Comparison of ENCODE assay signal across 26 mouse cellular contexts in the genomic region with DNA sequence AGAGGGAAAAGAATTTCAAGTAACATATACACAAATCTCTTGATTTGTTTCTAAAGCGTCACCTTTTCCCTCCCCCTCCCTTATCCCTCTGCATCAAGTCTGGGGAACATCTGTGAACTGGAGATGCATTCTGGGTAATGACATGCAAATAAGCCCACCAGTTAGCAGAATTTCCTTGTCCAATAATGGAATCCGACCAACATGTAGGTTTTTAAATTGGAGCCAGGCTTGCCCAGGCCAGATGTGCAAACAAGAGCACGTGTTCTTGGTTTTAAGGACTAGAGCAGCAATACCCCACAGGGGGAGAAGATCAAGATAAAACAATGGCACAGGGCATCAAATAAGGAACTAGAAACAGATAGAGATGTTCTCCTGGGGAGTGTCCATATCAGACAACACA.
A peak's percentile ranks its signal among the peaks of the same experiment; 100 is the strongest.
DNase-seq lines count a peak whose midpoint lies in the region; ATAC-seq lines count a peak whose summit lies in the region.
"Had no signal": no experiment of that assay in that cellular context is flagged by ENCODE, and none has a peak within 500 bp of the region (broad histone marks: within the 10 kb centered on the region; RNA-seq: fewer than 3 reads in every experiment).

No protein-coding gene starts in this region.

- no peaks in the 10 kb centered on the region for H3K9me3 ChIP-seq in kidney, embryonic 15.5 days (replicated peaks)
- no peaks in the 10 kb centered on the region for H3K9me3 ChIP-seq in embryonic facial prominence, embryonic 10.5 days
- no peaks in the 10 kb centered on the region for H3K9me3 ChIP-seq in limb, embryonic 11.5 days (ENCODE audit: control insufficient read depth, low read length)
- H3K9me3 ChIP-seq: embryonic facial prominence, embryonic 12.5 days; forebrain, embryonic 10.5 days; heart, embryonic 13.5 days; hindbrain, embryonic 13.5 days; liver, embryonic 12.5 days; midbrain, embryonic 12.5 days; neural tube, embryonic 13.5 days had no signal

- peak overlapping the region; percentile 59 for H3K27ac ChIP-seq in kidney, embryonic 15.5 days
- peak overlapping the region; percentile 40 for H3K27ac ChIP-seq in embryonic facial prominence, embryonic 10.5 days (replicated peaks)
- no peak overlapping the region for H3K27ac ChIP-seq in limb, embryonic 11.5 days (replicated peaks; ENCODE audit: low read depth, low read length)
- H3K27ac ChIP-seq: embryonic facial prominence, embryonic 12.5 days; forebrain, embryonic 10.5 days; heart, embryonic 13.5 days; hindbrain, embryonic 13.5 days; layer of hippocampus, adult 2 months; left cerebral cortex, adult 2 months; liver, embryonic 12.5 days; midbrain, embryonic 12.5 days; neural tube, embryonic 13.5 days had no signal

- H3K4me1 ChIP-seq in kidney, embryonic 15.5 days: peaks cover 39% of the 10 kb centered on the region
- H3K4me1 ChIP-seq in embryonic facial prominence, embryonic 10.5 days: peaks cover 57% of the 10 kb centered on the region
- H3K4me1 ChIP-seq in limb, embryonic 11.5 days (ENCODE audit: control insufficient read depth, insufficient read depth, low read length): peaks cover 6% of the 10 kb centered on the region
- H3K4me1 ChIP-seq: liver, embryonic 12.5 days had no signal

- no peaks in the 10 kb centered on the region for H3K36me3 ChIP-seq in kidney, embryonic 15.5 days
- no peaks in the 10 kb centered on the region for H3K36me3 ChIP-seq in embryonic facial prominence, embryonic 10.5 days (replicated peaks)
- H3K36me3 ChIP-seq in limb, embryonic 11.5 days (ENCODE audit: control insufficient read depth, insufficient read depth, low read length): no peaks in the 10 kb centered on the region
- H3K36me3 ChIP-seq: embryonic facial prominence, embryonic 12.5 days; forebrain, embryonic 10.5 days; heart, embryonic 13.5 days; hindbrain, embryonic 13.5 days; liver, embryonic 12.5 days; midbrain, embryonic 12.5 days; neural tube, embryonic 13.5 days had no signal

- no peak overlapping the region for H3K4me2 ChIP-seq in kidney, embryonic 15.5 days
- H3K4me2 ChIP-seq in limb, embryonic 11.5 days (ENCODE audit: low read depth, severe bottlenecking): no peak overlapping the region
- H3K4me2 ChIP-seq: embryonic facial prominence, embryonic 12.5 days; heart, embryonic 13.5 days; hindbrain, embryonic 13.5 days; liver, embryonic 12.5 days; midbrain, embryonic 12.5 days; neural tube, embryonic 13.5 days had no signal

- ATAC-seq in kidney, embryonic 15.5 days (replicated peaks; ENCODE audit: low FRiP score): no peak
- no peak for ATAC-seq in limb, embryonic 11.5 days (ENCODE audit: insufficient number of reproducible peaks, low FRiP score, low TSS enrichment, low read depth)
- ATAC-seq: forebrain, embryonic 16.5 days; intestine, postnatal 0 days; liver, embryonic 12.5 days; liver, postnatal 0 days had no signal

- H3K27me3 ChIP-seq in kidney, embryonic 15.5 days: no peaks in the 10 kb centered on the region
- H3K27me3 ChIP-seq in embryonic facial prominence, embryonic 10.5 days (replicated peaks; ENCODE audit: low read depth, poor library complexity, severe bottlenecking): peaks cover 20% of the 10 kb centered on the region
- H3K27me3 ChIP-seq in limb, embryonic 11.5 days (ENCODE audit: control insufficient read depth, insufficient read depth, low read length): 0 out of 2 replicates have a peak, but pooled peaks cover 5% of the 10 kb centered on the region
- H3K27me3 ChIP-seq: embryonic facial prominence, embryonic 12.5 days; heart, embryonic 13.5 days; liver, embryonic 12.5 days; midbrain, embryonic 12.5 days had no signal

- WGBS in kidney, embryonic 15.5 days: 66% methylated on average over 3 of the region's 3 CpGs
- WGBS in embryonic facial prominence, embryonic 10.5 days: 36% methylated on average over 3 of the region's 3 CpGs
- 13% methylated on average over 3 of the region's 3 CpGs for WGBS in limb, embryonic 11.5 days

- no peak overlapping the region for H3K9ac ChIP-seq in kidney, embryonic 15.5 days
- no peak overlapping the region for H3K9ac ChIP-seq in limb, embryonic 11.5 days (ENCODE audit: low read length)
- H3K9ac ChIP-seq: embryonic facial prominence, embryonic 12.5 days; heart, embryonic 13.5 days; hindbrain, embryonic 13.5 days; liver, embryonic 12.5 days; liver, postnatal 0 days; midbrain, embryonic 12.5 days; neural tube, embryonic 13.5 days had no signal

- no peak overlapping the region for H3K4me3 ChIP-seq in kidney, embryonic 15.5 days (replicated peaks)
- no peak overlapping the region for H3K4me3 ChIP-seq in embryonic facial prominence, embryonic 10.5 days
- H3K4me3 ChIP-seq in limb, embryonic 11.5 days (ENCODE audit: low read depth, low read length): no peak overlapping the region
- H3K4me3 ChIP-seq: embryonic facial prominence, embryonic 12.5 days; forebrain, embryonic 10.5 days; heart, embryonic 13.5 days; hindbrain, embryonic 13.5 days; layer of hippocampus, adult 2 months; left cerebral cortex, adult 2 months; liver, embryonic 12.5 days; midbrain, embryonic 12.5 days; neural tube, embryonic 13.5 days had no signal

- no peak for DNase-seq in kidney, adult 8-10 months
- DNase-seq in embryo, embryonic 10.5 days (ENCODE audit: low spot score): peak; percentile 51
- peak; percentile 75 for DNase-seq in embryonic facial prominence, embryonic 10.5 days (ENCODE audit: low spot score)
- peak; percentile 65 for DNase-seq in limb, embryonic 11.5 days (ENCODE audit: low spot score)
- DNase-seq in retina, embryonic 14.5 days (ENCODE audit: low spot score): no peak
- DNase-seq: adrenal gland, postnatal 25 days; B cell, adult 2 months; cerebellum, adult 8-10 months; cerebellum, postnatal 36 days; heart, postnatal 10 days; kidney, postnatal 25 days; liver, postnatal 0 days; lung, postnatal 36 days; right cerebral cortex, postnatal 14 days had no signal

Comparison
In these comparisons a context has a peak if more than half of its experiments do, and no peak if none do; other contexts are left out.
1. DNase-seq: peak in embryo, embryonic 10.5 days (single experiment), embryonic facial prominence, embryonic 10.5 days (single experiment) and limb, embryonic 11.5 days (single experiment); none in kidney, adult 8-10 months (0 of 2) and retina, embryonic 14.5 days (single experiment).